Mouse (Mus musculus): ENCODE data around the gene E2f6. TPM values are rescaled to one million over a fixed set of nuclear protein-coding genes. Genes with fewer than 3 reads are reported as not detected.

The E2f6 gene
- total and polyA plus RNA-seq, 3 experiments: 9.3 to 36.1 (median 20.0) TPM

DNA sequence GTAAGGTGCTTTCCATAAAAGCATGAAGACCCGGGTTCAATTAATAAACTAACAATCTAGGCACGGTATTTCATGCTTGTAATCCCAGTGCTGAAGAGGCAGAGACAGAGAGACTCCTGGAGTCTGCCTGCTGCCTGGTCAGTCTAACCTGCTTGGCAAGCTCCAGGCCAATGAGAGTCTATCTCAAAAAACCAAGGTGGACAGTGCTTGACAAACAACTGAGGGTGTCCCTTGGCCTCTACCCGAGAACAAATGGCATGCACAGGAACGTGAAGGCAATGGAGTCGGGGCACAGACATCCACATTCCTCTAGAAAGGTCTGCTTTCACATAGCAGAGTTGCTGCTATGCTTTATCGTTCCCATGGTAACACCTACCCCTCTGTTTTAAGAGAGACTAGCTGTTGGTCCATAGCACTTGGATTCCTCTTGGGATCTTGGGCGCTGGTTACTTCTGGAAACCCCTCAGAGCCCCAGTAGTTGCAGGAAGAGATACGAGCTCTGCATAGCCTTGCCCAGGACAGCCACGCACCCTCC is 59.2 kb downstream of the E2f6 start (continued):
- TF ChIP-seq UBTF (IDR thresholded peaks at IDR 0.05; ENCODE audit: low read depth, low read length) (no peak), MXI1 (IDR thresholded peaks at IDR 0.05; ENCODE audit: low read depth, low read length) (no peak)

DNA sequence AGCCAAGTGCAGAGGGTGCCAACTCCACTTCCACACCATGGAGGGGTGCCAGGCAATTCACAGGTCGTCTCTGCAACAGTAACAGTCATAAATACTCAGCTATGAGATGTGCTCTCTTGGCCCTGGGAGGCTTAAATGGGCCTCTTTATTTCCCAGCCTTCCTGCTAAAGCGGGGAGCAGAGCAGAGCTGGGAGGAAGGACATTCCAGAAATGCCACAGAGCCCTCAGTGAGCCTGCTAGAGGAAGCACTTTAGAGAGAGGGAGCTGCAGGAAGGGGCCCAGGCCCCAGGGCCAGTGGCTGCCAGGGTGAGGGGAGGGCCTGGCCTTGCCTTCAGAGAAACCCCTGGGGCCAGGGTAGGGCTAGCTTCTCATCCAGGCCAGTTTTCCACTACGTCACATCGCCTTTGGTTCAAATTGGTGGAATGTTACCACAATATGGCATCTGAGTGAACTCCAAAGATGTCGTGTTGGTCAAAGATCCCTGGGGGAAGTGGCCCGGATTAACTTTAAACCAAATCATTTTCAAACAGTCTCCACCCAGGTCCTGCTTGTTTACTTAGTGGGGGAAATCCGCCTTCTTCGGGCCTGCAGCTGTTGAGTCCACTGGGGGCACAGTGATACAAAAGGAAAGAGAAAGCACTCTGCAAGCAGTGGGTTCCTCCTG is 59.8 kb downstream of the E2f6 start:
- Histone ChIP-seq H3K4me3 (replicated peaks in 1 of 3; ENCODE audit: low read depth in 2 of 3, low read length in 2 of 3, poor library complexity in 1 of 3) (peak overlapping the region in 2 of 3 experiments; percentile 6 to 9), H3K27ac (ENCODE audit: insufficient read depth, low read depth) (peak overlapping the region; percentile 96), H3K79me2 (replicated peaks; ENCODE audit: control insufficient read depth, extremely low read depth, insufficient read depth, poor library complexity, severe bottlenecking) (no peaks in the 10 kb centered on the region), H3K27me3 (replicated peaks) (no peaks in the 10 kb centered on the region), H3K9me3 (replicated peaks; ENCODE audit: low read length) (no peaks in the 10 kb centered on the region), H3K9ac (ENCODE audit: insufficient read depth, low read depth) (peak overlapping the region; percentile 52), H3K4me2 (ENCODE audit: insufficient read depth, low read depth, poor library complexity, severe bottlenecking) (peak overlapping the region; percentile 80), H3K36me3 (replicated peaks in 1 of 2; ENCODE audit: control insufficient read depth in 1 of 2, insufficient read depth in 1 of 2, low read length in 1 of 2) (no peaks in the 10 kb centered on the region), H3K4me1 (ENCODE audit: control insufficient read depth in 1 of 2, insufficient read depth in 2 of 2) (peaks cover 57 to 97% of the 10 kb centered on the region in 2 experiments)
- peak; percentile 87 for DNase-seq (ENCODE audit: extremely low read depth)
- dilution Hi-C loops (cut with MboI; ENCODE audit: extremely low pct_ligation_motif_present, extremely low pct_unique_long_range_greater_than_20kb, low sequenced_read_pairs) (no loop called here), in situ Hi-C loops (cut with MboI; ENCODE audit: low pct_ligation_motif_present, low pct_unique_long_range_greater_than_20kb, low sequenced_read_pairs) (no loop called here)
- TF ChIP-seq ZNF384 (IDR thresholded peaks at IDR 0.05; ENCODE audit: low read depth, low read length) (no peak), JUND (conservative IDR thresholded peaks at IDR 0.05; ENCODE audit: low read depth, low read length) (peak; percentile 75), MAZ (IDR thresholded peaks at IDR 0.05; ENCODE audit: low read depth, low read length) (peak; percentile 90), POLR2A (IDR thresholded peaks at IDR 0.05; ENCODE audit: low read depth, low read length) (peak; percentile 23; the same call in 1 of the 2 replicates), USF1 (IDR thresholded peaks at IDR 0.05; ENCODE audit: low read depth, low read length) (no peak), NELFE (IDR thresholded peaks at IDR 0.05; ENCODE audit: low read depth, low read length) (no peak), MAFK (IDR thresholded peaks at IDR 0.05; ENCODE audit: insufficient replicate concordance, low read length) (no peak), ELF1 (IDR thresholded peaks at IDR 0.05; ENCODE audit: low read depth, low read length) (peak; percentile 42; the same call in 1 of the 2 replicates), SIN3A (IDR thresholded peaks at IDR 0.05; ENCODE audit: low read length) (peak; percentile 91), ZKSCAN1 (IDR thresholded peaks at IDR 0.05; ENCODE audit: borderline replicate concordance, low read depth, low read length) (no peak), ZC3H11A (IDR thresholded peaks at IDR 0.05; ENCODE audit: low read depth, low read length) (no peak), POLR2AphosphoS2 (IDR thresholded peaks at IDR 0.05; ENCODE audit: low read depth, low read length) (no peak), MEF2A (IDR thresholded peaks at IDR 0.05; ENCODE audit: borderline replicate concordance, low read depth, low read length) (peak; percentile 90), ZMIZ1 (IDR thresholded peaks at IDR 0.05; ENCODE audit: low read depth, low read length) (peak; percentile 72), MYC (IDR thresholded peaks at IDR 0.05; ENCODE audit: low read depth, low read length) (no peak), MAX (IDR thresholded peaks at IDR 0.05; ENCODE audit: low read length) (no peak; the same call in 1 of the 2 replicates), HCFC1 (IDR thresholded peaks at IDR 0.05; ENCODE audit: low read depth, low read length) (peak; percentile 56), JUN (IDR thresholded peaks at IDR 0.05; ENCODE audit: insufficient read depth, low read depth, low read length) (peak; percentile 64; the same call in 1 of the 2 replicates), CHD1 (IDR thresholded peaks at IDR 0.05; ENCODE audit: low read depth, low read length) (peak; percentile 72; the same call in 1 of the 2 replicates), CTCF (conservative IDR thresholded peaks at IDR 0.05 in 1 of 2, IDR thresholded peaks at IDR 0.05 in 1 of 2; ENCODE audit: low read depth in 2 of 2, low read length in 2 of 2) (no peak), IRF4 (IDR thresholded peaks at IDR 0.05; ENCODE audit: low read depth, low read length) (peak; percentile 93), ETS1 (conservative IDR thresholded peaks at IDR 0.05; ENCODE audit: low read depth, low read length) (peak; percentile 97), GABPA (IDR thresholded peaks at IDR 0.05; ENCODE audit: insufficient replicate concordance, low read depth, low read length) (no peak), RAD21 (IDR thresholded peaks at IDR 0.05; ENCODE audit: low read depth, low read length) (peak; percentile 17), RCOR1 (conservative IDR thresholded peaks at IDR 0.05; ENCODE audit: low read depth, low read length) (no peak; the same call in 1 of the 2 replicates), TCF12 (IDR thresholded peaks at IDR 0.05; ENCODE audit: low read depth, low read length) (peak; percentile 97), SMC3 (IDR thresholded peaks at IDR 0.05; ENCODE audit: low read depth, low read length) (no peak), NRF1 (IDR thresholded peaks at IDR 0.05; ENCODE audit: low read depth, low read length) (0 out of 2 replicates have a peak, but pooled peaks have one; percentile 28), TBP (conservative IDR thresholded peaks at IDR 0.05; ENCODE audit: low read depth, low read length) (peak; percentile 48; the same call in 1 of the 2 replicates), E2F4 (IDR thresholded peaks at IDR 0.05; ENCODE audit: insufficient replicate concordance, low read depth, low read length) (no peak), PAX5 (IDR thresholded peaks at IDR 0.05; ENCODE audit: low read length) (no peak), USF2 (conservative IDR thresholded peaks at IDR 0.05; ENCODE audit: low read depth, low read length) (no peak), MXI1 (IDR thresholded peaks at IDR 0.05; ENCODE audit: low read depth, low read length) (peak; percentile 72; the same call in 1 of the 2 replicates), EP300 (IDR thresholded peaks at IDR 0.05; ENCODE audit: low read length) (peak; percentile 92), CHD2 (IDR thresholded peaks at IDR 0.05; ENCODE audit: low read length) (peak; percentile 70)
